Mouse (Mus musculus): Measurements from ENCODE around the gene Vamp2. TPM values are rescaled to one million over a fixed set of nuclear protein-coding genes. Genes with fewer than 3 reads are reported as not detected.
A peak's percentile ranks its signal among the peaks of the same experiment; 100 is the strongest.

Gene Vamp2
- polyA plus RNA-seq, 1 experiment from 2014 or later, result 123 TPM

- Histone ChIP-seq H3K4me3 (no peak overlapping the region), H3K36me3 (peaks cover 6% of the 10 kb centered on the region), H3K4me1 (peaks cover 19% of the 10 kb centered on the region), H3K9me3 (no peaks in the 10 kb centered on the region), H3K9ac (replicated peaks) (no peak overlapping the region), H3K4me2 (replicated peaks) (no peak overlapping the region), H3K27ac (replicated peaks) (no peak overlapping the region), H3K27me3 (peaks cover 49% of the 10 kb centered on the region)
- 80% methylated on average over 3 of the region's 3 CpGs for WGBS
- no peak for ATAC-seq (ENCODE audit: low FRiP score, low read depth)
Observed at GRCm38 (mm10) chr11:69114018-69114417, 25.7 kb downstream of the Vamp2 start.

GRCm38 (mm10) chr11:69114621-69115020, 26.3 kb downstream of the Vamp2 start:
- peaks cover 55% of the 10 kb centered on the region for H3K27me3 ChIP-seq
- no peaks in the 10 kb centered on the region for H3K9me3 ChIP-seq
- H3K4me2 ChIP-seq (replicated peaks), result no peak overlapping the region
- H3K36me3 ChIP-seq, result no peaks in the 10 kb centered on the region
- H3K4me1 ChIP-seq, result peaks cover 25% of the 10 kb centered on the region
- ATAC-seq (ENCODE audit: low FRiP score, low read depth), result no peak
- no peak overlapping the region for H3K9ac ChIP-seq (replicated peaks)
- 75% methylated on average over 3 of the region's 3 CpGs for WGBS
- H3K4me3 ChIP-seq, result no peak overlapping the region
- H3K27ac ChIP-seq (replicated peaks), result no peak overlapping the region

- ATAC-seq (ENCODE audit: low FRiP score, low read depth), result no peak
- Histone ChIP-seq H3K9me3 (no peaks in the 10 kb centered on the region), H3K27ac (replicated peaks) (no peak overlapping the region), H3K9ac (replicated peaks) (no peak overlapping the region), H3K36me3 (no peaks in the 10 kb centered on the region), H3K4me2 (replicated peaks) (peak overlapping the region; percentile 70), H3K4me3 (peak overlapping the region; percentile 55; the same call in 1 of the 2 replicates), H3K27me3 (peaks cover 70% of the 10 kb centered on the region), H3K4me1 (peaks cover 40% of the 10 kb centered on the region)
- 66% methylated on average over 5 of the region's 5 CpGs for WGBS
Observed at GRCm38 (mm10) chr11:69116843-69117242, 28.6 kb downstream of the Vamp2 start.

- WGBS, result under 1% methylated on average over 45 of the region's 45 CpGs
- Histone ChIP-seq H3K4me3 (peak overlapping the region; percentile 55), H3K4me2 (replicated peaks) (peak overlapping the region; percentile 70), H3K9me3 (no peaks in the 10 kb centered on the region), H3K4me1 (peaks cover 42% of the 10 kb centered on the region), H3K27me3 (peaks cover 64% of the 10 kb centered on the region), H3K27ac (replicated peaks) (peak overlapping the region; percentile 43), H3K36me3 (no peaks in the 10 kb centered on the region), H3K9ac (replicated peaks) (peak overlapping the region; percentile 69)
- ATAC-seq (ENCODE audit: low FRiP score, low read depth), result no peak
Observed at GRCm38 (mm10) chr11:69117737-69118695, 29.7 kb downstream of the Vamp2 start.

GRCm38 (mm10) chr11:69118765-69119164, 30.5 kb downstream of the Vamp2 start:
- WGBS, result 0% methylated on average over 15 of the region's 15 CpGs
- Histone ChIP-seq H3K9ac (replicated peaks) (no peak overlapping the region; the same call in 1 of the 2 replicates), H3K27ac (replicated peaks) (no peak overlapping the region), H3K4me1 (peaks cover 46% of the 10 kb centered on the region), H3K4me2 (replicated peaks) (peak overlapping the region; percentile 70), H3K9me3 (no peaks in the 10 kb centered on the region), H3K27me3 (peaks cover 62% of the 10 kb centered on the region), H3K4me3 (peak overlapping the region; percentile 55), H3K36me3 (no peaks in the 10 kb centered on the region)
- ATAC-seq (ENCODE audit: low FRiP score, low read depth), result no peak

GRCm38 (mm10) chr11:69119446-69120155, 31.3 kb downstream of the Vamp2 start:
- Histone ChIP-seq H3K36me3 (no peaks in the 10 kb centered on the region), H3K4me3 (peak overlapping the region; percentile 77), H3K27ac (replicated peaks) (no peak overlapping the region), H3K4me1 (peaks cover 46% of the 10 kb centered on the region), H3K27me3 (peaks cover 53% of the 10 kb centered on the region), H3K9ac (replicated peaks) (no peak overlapping the region), H3K4me2 (replicated peaks) (peak overlapping the region; percentile 92), H3K9me3 (no peaks in the 10 kb centered on the region)
- 29% methylated on average over 14 of the region's 14 CpGs for WGBS
- no peak for ATAC-seq (ENCODE audit: low FRiP score, low read depth)

GRCm38 (mm10) chr11:69120221-69121000, 32.1 kb downstream of the Vamp2 start, which contains the start of gene Hes7:
Gene Hes7 (plus strand): TSS chr11:69120404.
- 2% methylated on average over 27 of the region's 27 CpGs for whole genome bisulfite sequencing
- peak within 1 kb of the TSS; percentile 92 for H3K4me2 ChIP-seq (replicated peaks)
- H3K27ac ChIP-seq (replicated peaks), result no peak within 1 kb of the TSS
- no peaks in the 10 kb centered on the region for H3K36me3 ChIP-seq
- H3K4me3 ChIP-seq, result peak within 1 kb of the TSS; percentile 77
- H3K27me3 ChIP-seq, result peaks cover 47% of the 10 kb centered on the region
- H3K9me3 ChIP-seq, result no peaks in the 10 kb centered on the region
- ATAC-seq (ENCODE audit: low FRiP score, low read depth), result no peak
- peak within 1 kb of the TSS; percentile 72 for H3K9ac ChIP-seq (replicated peaks)
- peaks cover 46% of the 10 kb centered on the region for H3K4me1 ChIP-seq

- Histone ChIP-seq H3K4me2 (replicated peaks) (peak overlapping the region; percentile 92), H3K27ac (replicated peaks) (no peak overlapping the region), H3K27me3 (peaks cover 46% of the 10 kb centered on the region), H3K4me3 (peak overlapping the region; percentile 77), H3K4me1 (peaks cover 54% of the 10 kb centered on the region), H3K9me3 (no peaks in the 10 kb centered on the region), H3K36me3 (no peaks in the 10 kb centered on the region), H3K9ac (replicated peaks) (peak overlapping the region; percentile 72)
- under 1% methylated on average over 33 of the region's 33 CpGs for WGBS
- no peak for ATAC-seq (ENCODE audit: low FRiP score, low read depth)
Observed at GRCm38 (mm10) chr11:69121001-69121740, 32.9 kb downstream of the Vamp2 start.

- Histone ChIP-seq H3K4me2 (replicated peaks) (peak overlapping the region; percentile 92), H3K27ac (replicated peaks) (peak overlapping the region; percentile 75; the same call in 1 of the 2 replicates), H3K27me3 (peaks cover 46% of the 10 kb centered on the region), H3K9me3 (no peaks in the 10 kb centered on the region), H3K9ac (replicated peaks) (peak overlapping the region; percentile 72), H3K4me1 (peaks cover 55% of the 10 kb centered on the region), H3K4me3 (peak overlapping the region; percentile 77), H3K36me3 (no peaks in the 10 kb centered on the region)
- no peak for ATAC-seq (ENCODE audit: low FRiP score, low read depth)
- 1% methylated on average over 31 of the region's 32 CpGs for WGBS
Observed at GRCm38 (mm10) chr11:69121741-69122335, 33.5 kb downstream of the Vamp2 start.

GRCm38 (mm10) chr11:69122336-69122951, 34.2 kb downstream of the Vamp2 start, which contains the start of gene 9130213A22Rik:
Gene 9130213A22Rik (minus strand): TSS chr11:69122589.
- Histone ChIP-seq H3K9ac (replicated peaks) (peak within 1 kb of the TSS; percentile 72), H3K4me3 (peak within 1 kb of the TSS; percentile 77), H3K4me2 (replicated peaks) (peak within 1 kb of the TSS; percentile 92), H3K36me3 (no peaks in the 10 kb centered on the region), H3K27me3 (peaks cover 49% of the 10 kb centered on the region), H3K9me3 (no peaks in the 10 kb centered on the region), H3K4me1 (peaks cover 49% of the 10 kb centered on the region), H3K27ac (replicated peaks) (peak within 1 kb of the TSS; percentile 75)
- WGBS, result under 1% methylated on average over 61 of the region's 66 CpGs
- ATAC-seq (ENCODE audit: low FRiP score, low read depth), result peak; percentile 64
